Mouse (Mus musculus): Measurements from ENCODE around the gene Aebp2. TPM values are rescaled to one million over a fixed set of nuclear protein-coding genes. Genes with fewer than 3 reads are reported as not detected.

The Aebp2 gene
- total RNA-seq, 2 experiments from 2014 or later, result 32.0 to 39.4 TPM

GRCm38 (mm10) chr6:140682829-140683228, 60.4 kb downstream of the Aebp2 start:
- ATAC-seq (replicated peaks; ENCODE audit: poor library complexity, severe bottlenecking), result peak; percentile 25

DNA sequence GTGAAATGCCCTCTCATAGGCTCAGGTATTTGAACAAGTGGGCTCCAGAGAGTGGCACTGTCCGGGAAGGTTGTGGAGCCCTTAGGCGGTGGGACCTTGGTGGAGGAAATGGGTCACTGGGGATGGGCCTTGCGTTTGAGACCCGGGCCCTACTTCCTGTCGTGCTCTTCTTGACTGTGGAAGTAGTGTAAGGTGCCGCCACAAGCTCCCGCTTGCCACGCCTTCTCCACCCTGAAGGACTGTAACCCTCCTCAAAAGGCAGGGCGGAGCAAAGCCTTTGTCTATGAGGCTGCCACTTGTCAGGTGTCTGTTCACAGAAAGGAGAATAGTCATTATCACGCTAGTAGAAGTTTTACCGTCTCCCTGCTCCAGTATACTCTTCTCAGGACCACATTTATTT, 61.9 kb downstream of the Aebp2 start:
- ATAC-seq (replicated peaks; ENCODE audit: poor library complexity, severe bottlenecking), result no peak

DNA sequence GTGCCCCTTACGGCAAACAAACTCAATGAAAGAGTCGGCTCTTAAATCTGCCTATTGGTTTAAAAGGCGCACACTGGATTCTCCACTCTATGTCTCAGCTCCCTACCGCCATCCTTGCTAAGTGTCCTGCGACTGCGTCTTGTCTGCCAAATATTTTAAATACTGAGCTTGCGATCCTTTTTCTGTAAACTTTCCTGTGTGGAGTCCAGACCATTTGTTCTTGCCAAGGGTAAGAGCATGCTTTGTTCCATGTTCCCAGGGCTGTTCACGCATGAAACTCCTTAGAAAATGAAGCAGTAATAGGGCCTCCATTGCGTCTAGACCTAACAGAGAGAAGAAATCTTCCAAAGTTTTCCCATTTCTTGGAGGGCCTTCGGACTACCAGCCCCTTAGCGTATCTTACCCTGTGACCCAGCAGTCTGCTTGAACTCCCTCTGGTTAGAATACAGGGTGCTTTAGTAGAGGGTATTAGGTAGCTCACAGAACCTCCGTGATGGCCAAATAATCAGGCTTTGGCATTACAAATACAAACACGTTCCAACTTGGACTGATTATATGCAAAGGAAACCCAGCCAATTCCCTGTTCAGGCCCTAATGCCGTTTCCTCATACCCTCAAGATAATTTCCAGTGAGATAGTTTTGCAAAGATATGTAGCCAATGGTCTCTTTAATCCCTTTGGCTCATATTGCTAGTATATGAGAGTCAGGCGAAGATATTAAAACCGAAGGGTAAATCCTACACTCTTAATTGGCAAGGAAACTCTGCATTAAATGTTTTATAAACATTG, 67.3 kb downstream of the Aebp2 start:
- ATAC-seq (replicated peaks; ENCODE audit: poor library complexity, severe bottlenecking), result no peak

- no peak for ATAC-seq (replicated peaks; ENCODE audit: poor library complexity, severe bottlenecking)
Measured at GRCm38 (mm10) chr6:140692160-140692559, 69.7 kb downstream of the Aebp2 start.

DNA sequence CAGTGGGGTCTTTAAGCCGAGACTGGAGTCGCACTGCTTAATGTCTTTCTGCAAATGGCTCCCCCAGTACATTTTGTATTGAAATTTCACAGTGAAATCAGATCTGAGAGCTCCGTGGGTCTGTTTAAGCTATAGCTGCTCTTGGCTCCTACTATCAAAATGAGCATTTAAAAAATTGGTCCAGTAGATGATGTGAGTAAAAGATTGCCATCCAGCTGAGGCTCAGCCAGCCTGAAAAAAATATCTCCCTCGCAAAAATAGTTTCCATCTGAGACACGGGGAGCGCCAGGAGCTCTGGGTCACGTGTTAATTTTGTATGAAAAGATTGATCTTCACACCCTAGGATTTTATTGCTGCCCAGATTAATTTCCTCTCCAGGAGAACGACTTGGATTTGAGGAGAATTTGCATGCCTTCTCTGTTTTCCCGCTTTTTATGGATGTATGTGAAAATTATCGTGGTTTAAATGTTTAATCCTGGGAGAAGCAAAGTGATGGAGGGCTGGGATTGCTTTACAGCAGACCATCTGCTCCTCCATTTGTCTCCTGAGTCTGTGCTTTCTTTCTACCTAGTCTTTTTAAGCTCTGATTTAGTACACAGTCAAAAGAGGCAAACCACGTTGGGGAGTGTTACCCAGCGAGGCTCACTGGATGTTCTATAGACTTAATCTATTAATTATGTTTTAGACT, 73.9 kb downstream of the Aebp2 start:
- no peak for ATAC-seq (replicated peaks; ENCODE audit: poor library complexity, severe bottlenecking)

DNA sequence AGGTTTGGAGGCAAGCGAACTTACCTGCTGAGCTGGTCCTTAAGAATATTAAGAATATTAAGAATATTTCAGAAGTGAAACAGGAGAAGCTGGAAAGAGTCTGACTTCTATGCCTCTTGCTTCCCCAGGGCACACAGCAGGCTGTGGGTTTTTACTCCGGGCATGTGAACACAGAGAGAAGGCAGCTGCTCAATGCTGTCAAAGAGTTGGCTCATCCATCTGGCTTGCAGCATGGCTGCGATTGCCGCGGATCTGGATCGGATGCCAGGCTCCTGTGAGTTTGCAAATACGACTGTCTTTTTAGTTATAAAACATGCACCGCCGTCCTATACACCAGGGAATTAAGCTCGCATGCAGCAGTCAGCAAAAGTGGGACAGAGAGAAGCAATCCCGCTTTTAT, 75.5 kb downstream of the Aebp2 start:
- ATAC-seq (replicated peaks; ENCODE audit: poor library complexity, severe bottlenecking), result no peak

DNA sequence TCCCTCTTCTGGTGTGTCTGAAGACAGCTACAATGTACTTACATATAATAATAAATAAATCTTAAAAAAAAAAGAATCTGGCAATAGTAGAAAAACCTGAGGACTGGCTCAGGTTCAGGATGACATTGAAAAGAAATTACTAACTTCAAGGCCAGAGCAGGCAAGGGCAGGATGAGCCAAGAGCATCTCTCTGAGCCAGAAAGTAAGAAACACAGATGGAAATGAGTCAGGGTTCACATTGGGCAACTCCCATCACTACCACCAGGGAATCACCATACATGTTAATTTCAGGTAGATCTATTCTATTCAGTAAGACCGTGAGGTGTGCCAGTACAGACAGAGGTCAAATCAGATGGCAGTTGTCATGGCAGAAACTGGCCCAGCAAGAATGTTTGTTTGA, 76.1 kb downstream of the Aebp2 start:
- ATAC-seq (replicated peaks; ENCODE audit: poor library complexity, severe bottlenecking), result no peak

DNA sequence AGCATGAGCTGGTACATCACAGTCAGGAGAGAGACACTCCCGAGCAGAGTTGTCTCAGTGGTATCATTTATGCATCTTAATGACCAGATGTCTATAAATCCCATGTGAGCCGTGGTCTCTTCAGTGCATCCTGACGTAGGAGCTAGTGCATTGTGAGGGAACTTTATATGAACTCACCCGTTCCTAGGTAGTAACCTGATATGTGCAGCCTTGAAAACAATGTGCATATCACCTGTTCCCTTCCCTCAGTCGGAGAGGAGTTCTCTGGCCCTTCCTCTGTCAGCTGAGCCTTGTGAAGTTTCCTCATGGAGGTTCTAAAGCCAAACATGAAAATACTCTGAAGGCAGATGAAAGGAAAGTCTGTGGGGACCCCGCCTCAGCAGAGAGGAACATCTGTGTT, 78.8 kb downstream of the Aebp2 start:
- ATAC-seq (replicated peaks; ENCODE audit: poor library complexity, severe bottlenecking), result no peak

- ATAC-seq (replicated peaks; ENCODE audit: poor library complexity, severe bottlenecking), result no peak
Measured at GRCm38 (mm10) chr6:140705132-140705531, 82.7 kb downstream of the Aebp2 start.

DNA sequence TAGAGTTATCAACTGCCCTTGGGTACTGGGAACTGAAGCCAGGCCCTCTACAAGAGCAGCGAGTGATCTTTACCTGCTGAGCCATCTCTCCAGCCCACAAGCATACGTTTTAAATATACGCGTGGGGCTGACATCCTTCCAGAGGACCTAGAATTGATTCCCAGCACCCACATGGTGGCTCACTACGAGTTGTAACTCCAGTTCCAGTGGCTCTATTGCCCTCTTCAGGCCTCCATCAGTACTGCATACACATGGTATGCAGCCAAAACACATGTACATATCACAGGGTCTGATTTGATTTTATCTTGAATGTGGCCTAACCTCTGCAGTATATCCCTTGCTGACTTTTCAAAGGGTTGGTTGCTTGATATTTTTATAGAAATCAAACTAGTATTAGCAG, 83.6 kb downstream of the Aebp2 start:
- no peak for ATAC-seq (replicated peaks; ENCODE audit: poor library complexity, severe bottlenecking)

DNA sequence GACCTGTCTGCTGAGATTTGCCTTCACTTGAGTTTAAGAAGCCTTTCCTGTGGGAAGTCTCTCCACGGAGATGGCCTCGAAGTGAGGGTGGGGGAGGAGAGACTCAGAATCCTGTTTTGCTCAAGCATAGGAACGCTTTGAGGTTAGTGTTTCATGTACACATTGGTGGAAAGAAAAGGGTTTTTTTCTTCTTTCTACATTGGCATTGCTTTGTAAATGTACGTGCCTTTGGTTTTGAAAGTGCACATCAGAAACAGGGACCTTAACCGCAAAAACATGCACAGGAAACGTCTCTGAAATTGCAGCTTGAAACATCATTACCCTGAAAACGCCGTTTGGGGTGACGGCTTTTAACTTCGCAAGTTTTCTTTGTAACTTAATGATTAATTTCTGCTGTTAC, 85.6 kb downstream of the Aebp2 start:
- ATAC-seq (replicated peaks; ENCODE audit: poor library complexity, severe bottlenecking), result peak; percentile 28; the same call in 1 of the 2 replicates

DNA sequence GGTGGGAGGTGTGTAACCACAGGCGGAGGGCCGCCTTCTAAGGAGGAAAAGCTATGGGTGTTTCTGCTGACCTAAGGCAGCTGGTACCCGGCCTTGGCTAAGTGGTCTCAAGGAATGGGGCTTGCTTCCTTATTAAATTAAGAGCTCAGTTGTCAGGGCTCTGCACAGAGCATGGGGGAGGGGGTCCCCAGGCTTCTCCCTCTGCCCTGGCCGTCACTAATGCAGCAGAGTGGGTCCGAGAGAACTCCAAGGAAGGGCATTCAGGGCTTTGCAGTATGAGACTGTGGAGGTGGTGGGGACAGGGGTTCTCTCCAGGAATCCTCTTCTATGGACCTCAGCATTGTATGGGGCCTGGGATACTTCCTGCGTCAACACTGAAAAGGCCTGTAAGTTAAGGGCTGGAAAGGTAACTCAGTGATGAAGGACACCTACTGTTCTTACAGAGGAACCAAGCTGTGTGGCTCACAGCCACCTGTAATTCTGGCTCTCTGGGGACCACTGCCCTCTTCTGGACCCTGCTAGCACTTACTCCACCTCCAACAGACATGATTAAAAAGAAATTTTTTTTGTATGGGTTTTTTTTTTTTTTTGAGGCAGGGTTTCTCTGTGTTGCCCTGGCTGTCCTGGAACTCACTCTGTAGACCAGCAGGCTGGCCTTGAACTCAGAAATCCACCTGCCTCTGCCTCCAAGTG, 87.1 kb downstream of the Aebp2 start:
- ATAC-seq (replicated peaks; ENCODE audit: poor library complexity, severe bottlenecking), result no peak

- ATAC-seq (replicated peaks; ENCODE audit: poor library complexity, severe bottlenecking), result peak; percentile 77
Measured at GRCm38 (mm10) chr6:140712754-140713153, 90.3 kb downstream of the Aebp2 start.

- ATAC-seq (replicated peaks; ENCODE audit: poor library complexity, severe bottlenecking), result peak; percentile 89
Measured at GRCm38 (mm10) chr6:140714905-140715365, 92.5 kb downstream of the Aebp2 start.

DNA sequence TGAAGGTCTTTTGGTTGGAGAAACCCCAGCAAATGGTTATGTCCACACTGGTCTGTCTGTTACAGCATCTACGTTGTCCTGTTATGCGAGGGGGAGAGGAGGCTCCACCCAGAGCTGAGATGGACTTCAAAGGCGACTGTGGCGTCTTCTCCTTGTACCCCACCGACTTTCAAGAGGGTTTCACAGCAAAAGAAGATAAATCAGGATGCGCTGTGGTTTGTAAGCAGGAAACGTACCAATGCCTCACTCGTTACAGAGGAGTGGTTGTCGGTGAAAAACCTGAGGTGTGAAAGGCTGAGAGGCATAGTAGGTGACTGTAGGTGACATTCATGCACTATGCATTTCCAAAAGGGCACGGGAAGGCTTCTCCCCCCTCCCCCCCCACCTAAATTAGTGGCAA, 99.6 kb downstream of the Aebp2 start:
- ATAC-seq (replicated peaks; ENCODE audit: poor library complexity, severe bottlenecking), result no peak

Other genes with a start within 250 kb of the Aebp2 start
- gene Plekha5, start 198.6 kb upstream of the Aebp2 start, total RNA-seq (2014; fragmentation: Nextera tagmentation), result 7.2 and 15.4 TPM in 2 replicates
- 5.2 and 5.5 TPM in 2 replicates for gene Plekha5, start 198.6 kb upstream of the Aebp2 start, total RNA-seq (2017)
- gene Gm11077, start 106.6 kb downstream of the Aebp2 start, total RNA-seq (2014; fragmentation: Nextera tagmentation), result not detected in 2 replicates
- gene Gm11077, start 106.6 kb downstream of the Aebp2 start, total RNA-seq (2017), result not detected in 2 replicates